Mouse (Mus musculus): ENCODE results near the gene Ugt1a5. TPM values are rescaled to one million over a fixed set of nuclear protein-coding genes. Genes with fewer than 3 reads are reported as not detected.

Gene Ugt1a5
- polyA plus RNA-seq, 1 experiment from 2014 or later, result not detected

DNA sequence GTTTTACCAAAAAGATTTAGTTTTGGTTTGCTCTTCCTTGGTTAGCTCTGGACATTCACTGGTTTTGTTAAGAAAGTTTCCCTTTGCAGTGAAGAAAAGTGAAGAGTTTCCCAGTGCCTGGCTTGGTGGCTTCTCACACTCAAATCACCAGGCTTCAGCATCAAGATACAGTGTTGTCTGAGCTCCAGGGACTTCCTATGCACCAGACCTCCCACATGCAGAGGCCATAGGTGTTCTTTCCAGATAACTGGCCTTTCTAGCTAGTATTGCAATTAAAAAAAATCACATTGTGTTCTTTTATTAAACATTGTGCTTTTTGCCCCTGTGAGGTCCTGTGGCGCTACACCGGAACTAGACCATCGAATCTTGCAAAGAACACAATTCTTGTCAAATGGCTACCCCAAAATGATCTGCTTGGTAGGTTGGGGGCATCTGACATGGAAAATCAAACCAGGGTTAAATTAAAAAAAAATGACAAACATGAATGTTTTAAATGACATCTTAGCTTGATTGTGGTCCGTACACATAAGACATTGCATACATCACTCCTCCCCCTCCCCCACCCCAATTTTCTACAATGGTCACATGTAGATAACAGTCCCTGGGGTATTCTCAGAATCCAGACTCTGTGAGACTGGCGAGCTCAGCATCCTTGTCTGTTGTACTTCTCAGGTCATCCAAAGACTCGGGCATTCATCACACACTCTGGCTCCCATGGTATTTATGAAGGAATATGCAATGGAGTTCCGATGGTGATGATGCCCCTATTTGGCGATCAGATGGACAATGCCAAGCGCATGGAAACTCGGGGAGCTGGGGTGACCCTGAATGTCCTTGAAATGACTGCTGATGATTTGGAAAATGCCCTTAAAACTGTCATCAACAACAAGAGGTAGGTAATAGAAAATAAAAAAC, 49.9 kb downstream of the Ugt1a5 start:
- H3K27me3 ChIP-seq (replicated peaks; ENCODE audit: control insufficient read depth, insufficient read depth, low read length), result no peaks in the 10 kb centered on the region
- no peak for ATAC-seq (ENCODE audit: low read depth)
- H3K9me3 ChIP-seq (ENCODE audit: control insufficient read depth, low read length), result peaks cover 50% of the 10 kb centered on the region
- peak; percentile 27 for DNase-seq (ENCODE audit: low spot score)
- no peak overlapping the region for H3K9ac ChIP-seq (ENCODE audit: low read depth, low read length)
- WGBS, result 68% methylated on average over 10 of the region's 10 CpGs
- H3K4me3 ChIP-seq (ENCODE audit: low read depth, low read length), result no peak overlapping the region
- H3K4me1 ChIP-seq (ENCODE audit: control insufficient read depth, insufficient read depth, low read length), result no peaks in the 10 kb centered on the region
- H3K36me3 ChIP-seq (ENCODE audit: control insufficient read depth, insufficient read depth, low read length), result no peaks in the 10 kb centered on the region
- H3K4me2 ChIP-seq (ENCODE audit: low read depth, low read length), result no peak overlapping the region
- H3K27ac ChIP-seq (replicated peaks; ENCODE audit: low read depth, low read length), result no peak overlapping the region

GRCm38 (mm10) chr1:88216551-88216950, 50.7 kb downstream of the Ugt1a5 start:
- ATAC-seq (ENCODE audit: low read depth), result no peak
- Histone ChIP-seq H3K27ac (replicated peaks; ENCODE audit: low read depth, low read length) (no peak overlapping the region), H3K9me3 (ENCODE audit: control insufficient read depth, low read length) (peaks cover 46% of the 10 kb centered on the region), H3K4me1 (ENCODE audit: control insufficient read depth, insufficient read depth, low read length) (no peaks in the 10 kb centered on the region), H3K27me3 (replicated peaks; ENCODE audit: control insufficient read depth, insufficient read depth, low read length) (no peaks in the 10 kb centered on the region), H3K4me2 (ENCODE audit: low read depth, low read length) (no peak overlapping the region), H3K4me3 (ENCODE audit: low read depth, low read length) (no peak overlapping the region), H3K9ac (ENCODE audit: low read depth, low read length) (no peak overlapping the region), H3K36me3 (ENCODE audit: control insufficient read depth, insufficient read depth, low read length) (no peaks in the 10 kb centered on the region)
- DNase-seq (ENCODE audit: low spot score), result peak; percentile 13
- WGBS, result 58% methylated on average over 2 of the region's 2 CpGs

DNA sequence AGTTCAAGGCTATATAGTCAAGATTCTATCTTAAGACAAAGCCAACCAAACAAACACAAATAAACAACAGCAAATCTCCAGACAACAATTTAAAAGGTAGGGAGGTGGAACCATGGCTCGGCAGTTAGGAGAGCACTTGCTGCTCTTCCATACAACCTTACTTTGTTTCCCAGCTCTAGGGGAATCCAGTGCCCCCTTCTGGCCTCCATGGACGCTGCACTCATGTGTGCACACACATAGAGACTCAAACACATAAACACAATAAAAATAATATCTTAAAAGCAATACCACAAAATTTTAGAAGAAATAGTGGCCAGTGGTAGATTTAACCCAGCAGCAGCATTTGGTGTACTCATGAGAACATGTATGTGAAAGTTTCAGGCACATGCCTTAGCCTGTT, 51.3 kb downstream of the Ugt1a5 start:
- peak; percentile 1 for DNase-seq (ENCODE audit: low spot score)

DNA sequence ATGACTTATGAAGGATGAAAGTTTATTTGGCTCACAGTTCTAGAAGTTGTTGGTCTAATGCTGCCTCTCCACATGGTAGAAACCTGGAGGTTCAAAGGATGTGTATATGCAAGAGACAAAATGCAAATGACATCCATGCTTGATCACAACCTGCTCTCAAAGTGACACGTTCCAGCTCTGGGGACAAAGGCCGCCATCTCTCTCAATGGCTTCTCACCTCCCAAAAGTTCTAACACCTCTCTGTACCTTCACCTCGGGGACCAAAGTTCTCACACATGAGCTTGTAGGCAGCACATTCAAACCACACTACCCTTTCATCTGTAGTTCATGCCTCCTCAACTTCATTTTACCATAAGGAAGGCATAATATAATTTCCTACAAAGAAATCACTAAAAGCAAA, 51.8 kb downstream of the Ugt1a5 start:
- H3K9me3 ChIP-seq (ENCODE audit: control insufficient read depth, low read length), result peaks cover 41% of the 10 kb centered on the region
- H3K27me3 ChIP-seq (replicated peaks; ENCODE audit: control insufficient read depth, insufficient read depth, low read length), result no peaks in the 10 kb centered on the region
- 41% methylated on average over 3 of the region's 3 CpGs for WGBS
- H3K4me3 ChIP-seq (ENCODE audit: low read depth, low read length), result no peak overlapping the region
- H3K9ac ChIP-seq (ENCODE audit: low read depth, low read length), result no peak overlapping the region
- ATAC-seq (ENCODE audit: low read depth) (no peak), DNase-seq (ENCODE audit: low spot score) (peak; percentile 14)
- no peaks in the 10 kb centered on the region for H3K36me3 ChIP-seq (ENCODE audit: control insufficient read depth, insufficient read depth, low read length)
- H3K4me1 ChIP-seq (ENCODE audit: control insufficient read depth, insufficient read depth, low read length), result no peaks in the 10 kb centered on the region
- no peak overlapping the region for H3K27ac ChIP-seq (replicated peaks; ENCODE audit: low read depth, low read length)
- H3K4me2 ChIP-seq (ENCODE audit: low read depth, low read length), result no peak overlapping the region

More for the DNA sequence above, 51.3 kb downstream of the Ugt1a5 start:
- H3K36me3 ChIP-seq (ENCODE audit: control insufficient read depth, insufficient read depth, low read length), result no peaks in the 10 kb centered on the region
- no peak overlapping the region for H3K27ac ChIP-seq (replicated peaks; ENCODE audit: low read depth, low read length)
- H3K4me1 ChIP-seq (ENCODE audit: control insufficient read depth, insufficient read depth, low read length), result no peaks in the 10 kb centered on the region
- H3K4me2 ChIP-seq (ENCODE audit: low read depth, low read length), result no peak overlapping the region
- H3K9ac ChIP-seq (ENCODE audit: low read depth, low read length), result no peak overlapping the region
- no peak for ATAC-seq (ENCODE audit: low read depth)
- peaks cover 43% of the 10 kb centered on the region for H3K9me3 ChIP-seq (ENCODE audit: control insufficient read depth, low read length)
- H3K4me3 ChIP-seq (ENCODE audit: low read depth, low read length), result no peak overlapping the region
- H3K27me3 ChIP-seq (replicated peaks; ENCODE audit: control insufficient read depth, insufficient read depth, low read length), result no peaks in the 10 kb centered on the region
- 61% methylated on average over 2 of the region's 2 CpGs for WGBS

- Histone ChIP-seq H3K4me3 (ENCODE audit: low read depth, low read length) (no peak overlapping the region), H3K4me1 (ENCODE audit: control insufficient read depth, insufficient read depth, low read length) (no peaks in the 10 kb centered on the region), H3K4me2 (ENCODE audit: low read depth, low read length) (no peak overlapping the region), H3K36me3 (ENCODE audit: control insufficient read depth, insufficient read depth, low read length) (no peaks in the 10 kb centered on the region), H3K9me3 (ENCODE audit: control insufficient read depth, low read length) (peaks cover 36% of the 10 kb centered on the region), H3K27ac (replicated peaks; ENCODE audit: low read depth, low read length) (no peak overlapping the region), H3K27me3 (replicated peaks; ENCODE audit: control insufficient read depth, insufficient read depth, low read length) (no peaks in the 10 kb centered on the region), H3K9ac (ENCODE audit: low read depth, low read length) (no peak overlapping the region)
- no peak for ATAC-seq (ENCODE audit: low read depth)
- DNase-seq (ENCODE audit: low spot score), result peak; percentile 13
- WGBS, result 71% methylated on average over 9 of the region's 9 CpGs
Measured at GRCm38 (mm10) chr1:88218051-88218450, 52.2 kb downstream of the Ugt1a5 start.

- DNase-seq (ENCODE audit: low spot score) (peak; percentile 20), ATAC-seq (ENCODE audit: low read depth) (no peak)
- Histone ChIP-seq H3K36me3 (ENCODE audit: control insufficient read depth, insufficient read depth, low read length) (no peaks in the 10 kb centered on the region), H3K9ac (ENCODE audit: low read depth, low read length) (no peak overlapping the region), H3K27me3 (replicated peaks; ENCODE audit: control insufficient read depth, insufficient read depth, low read length) (no peaks in the 10 kb centered on the region), H3K27ac (replicated peaks; ENCODE audit: low read depth, low read length) (no peak overlapping the region), H3K9me3 (ENCODE audit: control insufficient read depth, low read length) (peaks cover 31% of the 10 kb centered on the region), H3K4me2 (ENCODE audit: low read depth, low read length) (no peak overlapping the region), H3K4me1 (ENCODE audit: control insufficient read depth, insufficient read depth, low read length) (no peaks in the 10 kb centered on the region), H3K4me3 (ENCODE audit: low read depth, low read length) (no peak overlapping the region)
- 44% methylated on average over 4 of the region's 4 CpGs for WGBS
Measured at GRCm38 (mm10) chr1:88218591-88218990, 52.8 kb downstream of the Ugt1a5 start.

DNA sequence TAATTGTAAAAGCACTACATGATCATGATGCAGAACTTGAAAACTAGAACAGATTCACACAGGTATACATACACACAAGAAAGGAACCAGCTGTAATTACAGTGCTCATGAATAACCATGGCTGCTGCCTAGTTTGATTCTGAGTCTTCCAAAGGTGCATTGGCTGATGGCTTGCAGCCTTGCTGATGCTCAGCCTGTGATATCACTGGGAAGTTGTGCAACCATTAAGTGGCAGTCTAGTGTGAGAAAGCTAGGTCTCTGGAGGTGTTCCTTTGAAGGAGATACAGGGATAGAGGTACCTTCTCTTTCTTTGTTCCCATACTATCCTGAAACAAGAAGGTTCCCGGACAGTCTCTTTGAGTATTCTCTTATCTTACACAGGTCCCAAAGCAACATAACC, 53.2 kb downstream of the Ugt1a5 start:
- no peak overlapping the region for H3K9ac ChIP-seq (ENCODE audit: low read depth, low read length)
- H3K4me2 ChIP-seq (ENCODE audit: low read depth, low read length), result no peak overlapping the region
- no peak overlapping the region for H3K4me3 ChIP-seq (ENCODE audit: low read depth, low read length)
- H3K36me3 ChIP-seq (ENCODE audit: control insufficient read depth, insufficient read depth, low read length), result no peaks in the 10 kb centered on the region
- no peaks in the 10 kb centered on the region for H3K27me3 ChIP-seq (replicated peaks; ENCODE audit: control insufficient read depth, insufficient read depth, low read length)
- WGBS, result 23% methylated on average over 1 of the region's 1 CpGs
- no peaks in the 10 kb centered on the region for H3K4me1 ChIP-seq (ENCODE audit: control insufficient read depth, insufficient read depth, low read length)
- no peak overlapping the region for H3K27ac ChIP-seq (replicated peaks; ENCODE audit: low read depth, low read length)
- H3K9me3 ChIP-seq (ENCODE audit: control insufficient read depth, low read length), result peaks cover 26% of the 10 kb centered on the region
- DNase-seq (ENCODE audit: low spot score) (peak; percentile 12), ATAC-seq (ENCODE audit: low read depth) (no peak)

DNA sequence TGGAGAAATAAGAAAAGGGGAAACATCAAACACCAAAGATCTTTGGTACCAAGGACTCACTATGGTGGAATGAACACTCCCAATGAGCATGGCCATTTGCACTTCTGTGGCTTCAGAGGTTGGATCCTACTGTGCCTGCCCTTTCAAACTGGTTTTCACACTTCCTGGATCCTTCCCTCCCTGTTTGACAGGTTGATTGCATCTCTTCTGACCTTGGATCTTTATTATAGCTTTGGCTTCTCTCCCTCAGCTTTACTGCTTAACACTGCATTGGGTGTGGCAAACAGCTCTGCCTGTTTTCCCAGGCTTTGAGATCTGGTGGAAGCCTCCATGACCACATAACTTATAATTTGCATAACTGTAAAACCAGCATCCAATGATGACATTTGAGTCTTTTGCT, 54.5 kb downstream of the Ugt1a5 start:
- no peak overlapping the region for H3K9ac ChIP-seq (ENCODE audit: low read depth, low read length)
- H3K27me3 ChIP-seq (replicated peaks; ENCODE audit: control insufficient read depth, insufficient read depth, low read length), result no peaks in the 10 kb centered on the region
- no peak overlapping the region for H3K4me2 ChIP-seq (ENCODE audit: low read depth, low read length)
- H3K36me3 ChIP-seq (ENCODE audit: control insufficient read depth, insufficient read depth, low read length), result no peaks in the 10 kb centered on the region
- ATAC-seq (ENCODE audit: low read depth) (no peak), DNase-seq (ENCODE audit: low spot score) (peak; percentile 48)
- H3K27ac ChIP-seq (replicated peaks; ENCODE audit: low read depth, low read length), result no peak overlapping the region
- peaks cover 15% of the 10 kb centered on the region for H3K9me3 ChIP-seq (ENCODE audit: control insufficient read depth, low read length)
- no peak overlapping the region for H3K4me3 ChIP-seq (ENCODE audit: low read depth, low read length)
- H3K4me1 ChIP-seq (ENCODE audit: control insufficient read depth, insufficient read depth, low read length), result no peaks in the 10 kb centered on the region

GRCm38 (mm10) chr1:88222216-88222615, 56.4 kb downstream of the Ugt1a5 start:
- H3K27ac ChIP-seq (replicated peaks; ENCODE audit: low read depth, low read length), result no peak overlapping the region
- WGBS, result 44% methylated on average over 2 of the region's 2 CpGs
- no peak for ATAC-seq (ENCODE audit: low read depth)

More at GRCm38 (mm10) chr1:88222216-88222615, 56.4 kb downstream of the Ugt1a5 start:
- H3K9me3 ChIP-seq (ENCODE audit: control insufficient read depth, low read length), result peaks cover 25% of the 10 kb centered on the region
- H3K4me1 ChIP-seq (ENCODE audit: control insufficient read depth, insufficient read depth, low read length), result no peaks in the 10 kb centered on the region
- H3K27me3 ChIP-seq (replicated peaks; ENCODE audit: control insufficient read depth, insufficient read depth, low read length), result no peaks in the 10 kb centered on the region
- peak; percentile 4 for DNase-seq (ENCODE audit: low spot score)
- H3K9ac ChIP-seq (ENCODE audit: low read depth, low read length), result no peak overlapping the region
- no peaks in the 10 kb centered on the region for H3K36me3 ChIP-seq (ENCODE audit: control insufficient read depth, insufficient read depth, low read length)
- no peak overlapping the region for H3K4me3 ChIP-seq (ENCODE audit: low read depth, low read length)
- no peak overlapping the region for H3K4me2 ChIP-seq (ENCODE audit: low read depth, low read length)

All from embryonic facial prominence, embryonic 14.5 days (tissue).